Mouse (Mus musculus): Measurements from ENCODE around the gene Tbl1x. TPM values are rescaled to one million over a fixed set of nuclear protein-coding genes. Genes with fewer than 3 reads are reported as not detected.

Tbl1x gene
- polyA plus RNA-seq, 1 experiment: 8.3 TPM

DNA sequence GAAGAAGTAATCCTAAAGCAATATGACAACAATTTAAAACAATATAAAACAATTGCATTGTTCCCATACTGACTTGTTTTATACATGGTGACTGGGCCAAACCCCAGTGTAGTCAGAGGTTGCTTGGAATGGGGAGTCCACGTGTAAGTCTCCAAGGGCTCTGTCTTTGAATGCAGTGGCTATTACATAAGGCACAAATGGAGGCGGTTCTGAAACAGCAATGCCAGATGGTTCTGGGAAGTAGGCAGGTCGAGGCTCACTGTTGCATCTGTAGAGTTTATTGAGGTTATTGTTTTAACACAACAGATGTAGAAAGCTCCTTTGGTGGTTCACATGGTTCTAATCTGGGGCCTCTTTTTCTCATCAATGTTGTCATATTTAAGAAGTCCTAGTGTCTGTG lies 66.3 kb downstream of the Tbl1x start:
- no peaks in the 10 kb centered on the region for H3K36me3 ChIP-seq (ENCODE audit: control insufficient read depth, insufficient read depth, low read length)
- no peak for DNase-seq (ENCODE audit: low read depth in 1 of 2, low spot score in 2 of 2)
- no peak overlapping the region for H3K27ac ChIP-seq (ENCODE audit: insufficient read depth, low read length)
- TF ChIP-seq CTCF (IDR thresholded peaks at IDR 0.05; ENCODE audit: extremely low read depth, insufficient read depth, insufficient read length, insufficient replicate concordance): no peak
- no peak for TF ChIP-seq POLR2A (IDR thresholded peaks at IDR 0.05; ENCODE audit: low read depth, low read length)
- no peaks in the 10 kb centered on the region for H3K27me3 ChIP-seq (ENCODE audit: control insufficient read depth, insufficient read depth, low read length)
- no peak overlapping the region for H3K4me3 ChIP-seq (ENCODE audit: extremely low read depth, insufficient read depth, insufficient read length)
- WGBS: 78% methylated on average over 3 of the region's 3 CpGs
- no peaks in the 10 kb centered on the region; the same call in 1 of the 2 replicates for H3K4me1 ChIP-seq (ENCODE audit: control insufficient read depth, insufficient read depth, insufficient read length)

DNA sequence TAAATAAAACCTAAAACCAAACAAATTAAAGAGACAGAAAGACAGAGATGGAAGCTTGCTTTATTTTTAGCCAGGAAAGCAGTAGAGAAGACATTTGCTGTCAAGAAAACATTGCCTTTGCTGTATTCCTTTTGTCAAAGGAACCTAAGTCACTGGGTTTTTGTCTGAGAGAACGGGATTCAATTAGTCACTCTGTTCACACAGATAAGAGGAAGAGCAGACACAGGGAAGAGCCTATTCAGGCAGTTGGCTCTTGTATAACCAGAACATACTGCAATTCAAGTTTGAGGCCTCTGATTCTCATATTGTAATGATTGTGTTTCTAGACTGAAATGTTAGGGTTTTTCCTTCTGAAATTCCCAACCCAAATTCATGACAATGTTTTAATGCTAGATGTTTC lies 67.4 kb downstream of the Tbl1x start:
- Histone ChIP-seq H3K27me3 (ENCODE audit: control insufficient read depth, insufficient read depth, low read length) (no peaks in the 10 kb centered on the region), H3K4me3 (ENCODE audit: extremely low read depth, insufficient read depth, insufficient read length) (no peak overlapping the region), H3K36me3 (ENCODE audit: control insufficient read depth, insufficient read depth, low read length) (no peaks in the 10 kb centered on the region), H3K27ac (ENCODE audit: insufficient read depth, low read length) (no peak overlapping the region), H3K4me1 (ENCODE audit: control insufficient read depth, insufficient read depth, insufficient read length) (no peaks in the 10 kb centered on the region; the same call in 1 of the 2 replicates)
- TF ChIP-seq POLR2A (IDR thresholded peaks at IDR 0.05; ENCODE audit: low read depth, low read length) (no peak), CTCF (IDR thresholded peaks at IDR 0.05; ENCODE audit: extremely low read depth, insufficient read depth, insufficient read length, insufficient replicate concordance) (no peak)
- DNase-seq (ENCODE audit: low read depth in 1 of 2, low spot score in 2 of 2): no peak
- 77% methylated on average over 1 of the region's 1 CpGs for WGBS

DNA sequence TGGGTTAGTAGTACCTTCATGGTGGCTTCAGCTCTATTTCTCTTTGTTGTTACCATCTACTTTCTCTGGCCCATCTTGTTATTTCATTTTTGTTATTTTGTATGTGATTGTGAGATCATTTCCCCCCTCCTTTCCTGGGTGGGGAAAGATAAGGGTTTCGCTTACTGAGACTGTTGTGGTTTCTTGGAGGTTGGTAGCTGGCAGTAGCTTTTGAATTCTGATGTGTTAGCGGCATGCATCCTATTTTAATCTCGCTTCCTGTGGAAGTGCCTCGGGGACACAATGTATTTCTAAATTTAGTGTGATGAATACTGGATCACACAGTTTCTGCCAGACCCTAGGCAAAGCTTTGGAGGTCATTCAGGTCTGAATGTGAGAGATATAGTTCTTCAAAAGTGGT lies 69.2 kb downstream of the Tbl1x start:
- 21% methylated on average over 4 of the region's 4 CpGs for WGBS
- no peak overlapping the region for H3K27ac ChIP-seq (ENCODE audit: insufficient read depth, low read length)
- no peaks in the 10 kb centered on the region for H3K27me3 ChIP-seq (ENCODE audit: control insufficient read depth, insufficient read depth, low read length)
- H3K4me3 ChIP-seq (ENCODE audit: extremely low read depth, insufficient read depth, insufficient read length): no peak overlapping the region
- TF ChIP-seq POLR2A (IDR thresholded peaks at IDR 0.05; ENCODE audit: low read depth, low read length): no peak
- TF ChIP-seq CTCF (IDR thresholded peaks at IDR 0.05; ENCODE audit: extremely low read depth, insufficient read depth, insufficient read length, insufficient replicate concordance): no peak
- H3K4me1 ChIP-seq (ENCODE audit: control insufficient read depth, insufficient read depth, insufficient read length): no peaks in the 10 kb centered on the region; the same call in 1 of the 2 replicates
- DNase-seq (ENCODE audit: low read depth in 1 of 2, low spot score in 2 of 2): peak in 1 of 2 experiments; percentile 7
- no peaks in the 10 kb centered on the region for H3K36me3 ChIP-seq (ENCODE audit: control insufficient read depth, insufficient read depth, low read length)

- H3K27me3 ChIP-seq (ENCODE audit: control insufficient read depth, insufficient read depth, low read length): no peaks in the 10 kb centered on the region
- WGBS: 64% methylated on average over 2 of the region's 2 CpGs
- TF ChIP-seq POLR2A (IDR thresholded peaks at IDR 0.05; ENCODE audit: low read depth, low read length) (no peak), CTCF (IDR thresholded peaks at IDR 0.05; ENCODE audit: extremely low read depth, insufficient read depth, insufficient read length, insufficient replicate concordance) (no peak)
- no peaks in the 10 kb centered on the region for H3K36me3 ChIP-seq (ENCODE audit: control insufficient read depth, insufficient read depth, low read length)
- H3K4me1 ChIP-seq (ENCODE audit: control insufficient read depth, insufficient read depth, insufficient read length): no peaks in the 10 kb centered on the region
- H3K4me3 ChIP-seq (ENCODE audit: extremely low read depth, insufficient read depth, insufficient read length): no peak overlapping the region
- no peak overlapping the region for H3K27ac ChIP-seq (ENCODE audit: insufficient read depth, low read length)
- no peak for DNase-seq (ENCODE audit: low read depth in 1 of 2, low spot score in 2 of 2)
Measured at GRCm38 (mm10) chrX:77585974-77586373, 75.2 kb downstream of the Tbl1x start.

DNA sequence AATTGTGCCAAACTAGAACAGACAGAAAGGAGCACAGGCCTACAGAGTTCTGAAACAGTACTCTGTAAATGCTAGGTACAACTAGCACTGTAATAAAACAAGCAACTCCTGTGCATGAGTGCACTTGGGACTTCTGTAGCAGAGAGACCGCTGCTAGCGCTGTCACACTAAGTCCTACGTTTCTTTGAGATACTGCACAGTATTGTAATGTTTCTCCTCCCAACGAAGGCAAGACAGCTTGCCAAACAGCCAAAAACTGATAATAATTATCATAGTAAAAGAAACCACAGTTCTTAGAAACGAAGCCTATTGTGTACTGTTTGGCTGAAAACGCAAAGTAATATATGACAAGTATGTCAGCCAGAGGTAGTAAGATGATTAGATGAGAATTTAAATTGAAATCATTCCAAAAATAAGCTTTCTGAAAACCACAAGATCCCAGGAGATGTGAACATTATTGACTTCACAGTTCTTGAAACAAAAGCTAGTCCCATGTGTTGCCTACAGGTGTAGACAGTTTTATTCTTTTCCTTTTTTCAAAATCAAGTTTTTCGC lies 83.9 kb downstream of the Tbl1x start:
- H3K4me3 ChIP-seq (ENCODE audit: extremely low read depth, insufficient read depth, insufficient read length): no peak overlapping the region
- TF ChIP-seq CTCF (IDR thresholded peaks at IDR 0.05; ENCODE audit: extremely low read depth, insufficient read depth, insufficient read length, insufficient replicate concordance): no peak
- no peak for TF ChIP-seq POLR2A (IDR thresholded peaks at IDR 0.05; ENCODE audit: low read depth, low read length)

DNA sequence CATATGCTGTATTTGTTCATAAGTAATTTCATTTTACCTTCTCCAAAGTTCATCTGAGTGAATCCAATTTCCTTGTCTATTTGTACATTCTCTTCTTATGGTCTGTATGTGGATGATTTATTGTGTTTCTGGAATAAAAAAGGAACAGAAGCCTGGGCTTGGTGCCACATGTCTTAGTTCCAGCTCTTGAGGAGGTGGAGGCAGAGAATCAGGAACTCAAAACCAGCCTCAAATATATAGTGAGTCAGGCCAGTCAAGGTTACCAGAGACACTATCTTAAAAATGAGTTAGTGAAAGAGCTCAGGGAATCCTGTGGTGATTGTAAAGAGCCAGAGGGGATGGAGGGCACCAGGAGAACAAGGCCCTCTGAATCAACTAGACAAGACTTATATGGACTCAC lies 86.9 kb downstream of the Tbl1x start:
- Histone ChIP-seq H3K4me3 (ENCODE audit: extremely low read depth, insufficient read depth, insufficient read length) (no peak overlapping the region), H3K36me3 (ENCODE audit: control insufficient read depth, insufficient read depth, low read length) (no peaks in the 10 kb centered on the region), H3K27ac (ENCODE audit: insufficient read depth, low read length) (no peak overlapping the region), H3K4me1 (ENCODE audit: control insufficient read depth, insufficient read depth, insufficient read length) (no peaks in the 10 kb centered on the region), H3K27me3 (ENCODE audit: control insufficient read depth, insufficient read depth, low read length) (no peaks in the 10 kb centered on the region)
- TF ChIP-seq CTCF (IDR thresholded peaks at IDR 0.05; ENCODE audit: extremely low read depth, insufficient read depth, insufficient read length, insufficient replicate concordance) (no peak), POLR2A (IDR thresholded peaks at IDR 0.05; ENCODE audit: low read depth, low read length) (no peak)
- DNase-seq (ENCODE audit: low read depth in 1 of 2, low spot score in 2 of 2): no peak

More for the DNA sequence above, 83.9 kb downstream of the Tbl1x start:
- H3K36me3 ChIP-seq (ENCODE audit: control insufficient read depth, insufficient read depth, low read length): no peaks in the 10 kb centered on the region
- no peaks in the 10 kb centered on the region for H3K27me3 ChIP-seq (ENCODE audit: control insufficient read depth, insufficient read depth, low read length)
- no peak for DNase-seq (ENCODE audit: low read depth in 1 of 2, low spot score in 2 of 2)
- no peaks in the 10 kb centered on the region for H3K4me1 ChIP-seq (ENCODE audit: control insufficient read depth, insufficient read depth, insufficient read length)
- no peak overlapping the region for H3K27ac ChIP-seq (ENCODE audit: insufficient read depth, low read length)
- 67% methylated on average over 7 of the region's 7 CpGs for WGBS

DNA sequence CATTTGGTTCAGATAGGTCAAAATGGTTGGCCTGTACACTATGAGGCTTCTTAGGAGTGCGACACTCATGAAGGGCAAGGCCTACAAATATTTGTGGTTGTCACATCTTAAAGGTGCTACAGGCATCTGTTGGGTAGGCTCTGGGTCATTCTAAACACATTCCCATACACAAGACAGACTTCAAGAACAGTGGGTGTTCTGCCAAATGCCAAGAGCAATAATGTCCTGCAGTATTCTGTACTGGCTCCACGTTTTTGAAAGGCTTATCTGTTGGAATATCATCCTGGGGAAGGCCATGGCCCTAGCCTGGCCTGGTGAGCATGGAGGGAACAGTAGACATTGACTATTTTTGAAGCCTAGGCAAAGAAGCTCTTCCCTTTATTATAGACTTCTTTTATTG lies 87.9 kb downstream of the Tbl1x start:
- Histone ChIP-seq H3K27me3 (ENCODE audit: control insufficient read depth, insufficient read depth, low read length) (no peaks in the 10 kb centered on the region), H3K36me3 (ENCODE audit: control insufficient read depth, insufficient read depth, low read length) (no peaks in the 10 kb centered on the region), H3K4me1 (ENCODE audit: control insufficient read depth, insufficient read depth, insufficient read length) (no peaks in the 10 kb centered on the region), H3K4me3 (ENCODE audit: extremely low read depth, insufficient read depth, insufficient read length) (no peak overlapping the region), H3K27ac (ENCODE audit: insufficient read depth, low read length) (no peak overlapping the region)
- no peak for DNase-seq (ENCODE audit: low read depth in 1 of 2, low spot score in 2 of 2)
- WGBS: 76% methylated on average over 2 of the region's 2 CpGs
- TF ChIP-seq POLR2A (IDR thresholded peaks at IDR 0.05; ENCODE audit: low read depth, low read length) (no peak), CTCF (IDR thresholded peaks at IDR 0.05; ENCODE audit: extremely low read depth, insufficient read depth, insufficient read length, insufficient replicate concordance) (no peak)

Data from spleen, adult 2 months (tissue).